Mouse (Mus musculus): ENCODE results near the gene Ankrd39.

Ankrd39 gene

GRCm38 (mm10) chr1:36501261-36501660 is 46.0 kb downstream of the Ankrd39 start:
- peak; percentile 61 for ATAC-seq (ENCODE audit: insufficient number of reproducible peaks, low FRiP score, low TSS enrichment)

GRCm38 (mm10) chr1:36497312-36497711 is 49.9 kb downstream of the Ankrd39 start:
- ATAC-seq (ENCODE audit: insufficient number of reproducible peaks, low FRiP score, low TSS enrichment) = no peak

- ATAC-seq (ENCODE audit: insufficient number of reproducible peaks, low FRiP score, low TSS enrichment) = no peak
These were observed 50.5 kb downstream of the Ankrd39 start for GRCm38 (mm10) chr1:36496719-36497118.

GRCm38 (mm10) chr1:36493299-36493698 is 53.9 kb downstream of the Ankrd39 start:
- ATAC-seq (ENCODE audit: insufficient number of reproducible peaks, low FRiP score, low TSS enrichment) = no peak

GRCm38 (mm10) chr1:36492416-36493139 is 54.7 kb downstream of the Ankrd39 start:
- ATAC-seq (ENCODE audit: insufficient number of reproducible peaks, low FRiP score, low TSS enrichment) = peak; percentile 91

GRCm38 (mm10) chr1:36489661-36490060 is 57.6 kb downstream of the Ankrd39 start:
- ATAC-seq (ENCODE audit: insufficient number of reproducible peaks, low FRiP score, low TSS enrichment) = no peak

All from cerebellum, adult (tissue).